Mouse (Mus musculus): Measurements from ENCODE around the gene Ndufb7.

Ndufb7 gene

GRCm38 (mm10) chr8:83608398-83608829 is 41.9 kb downstream of the Ndufb7 start:
- DNase-seq, result peak; percentile 92

- DNase-seq, result no peak
Measured at GRCm38 (mm10) chr8:83609086-83609485, 42.6 kb downstream of the Ndufb7 start.

DNA sequence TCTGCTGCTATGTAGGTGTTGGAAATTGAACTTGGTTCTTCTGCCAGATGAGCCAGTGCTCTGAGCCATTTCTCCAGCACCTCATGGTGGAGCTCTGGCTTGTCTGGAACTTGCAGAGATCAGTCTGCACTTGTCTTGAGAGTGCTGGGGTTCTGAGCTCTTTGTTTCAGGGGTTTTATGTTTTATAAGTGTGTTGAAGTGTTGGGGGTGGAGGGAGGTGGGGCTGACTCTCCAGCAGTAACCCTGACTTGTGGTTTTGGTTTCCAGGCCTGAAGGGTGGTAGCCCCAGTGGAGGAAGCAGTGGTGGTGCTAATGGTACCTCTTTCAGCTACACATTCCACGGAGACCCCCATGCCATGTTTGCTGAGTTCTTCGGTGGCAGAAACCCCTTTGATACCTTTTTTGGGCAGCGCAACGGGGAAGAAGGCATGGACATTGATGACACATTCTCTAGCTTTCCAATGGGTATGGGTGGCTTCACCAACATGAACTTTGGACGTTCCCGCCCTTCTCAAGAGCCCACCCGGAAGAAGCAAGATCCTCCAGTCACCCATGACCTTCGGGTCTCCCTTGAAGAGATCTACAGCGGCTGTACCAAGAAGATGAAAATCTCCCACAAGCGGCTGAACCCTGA is 43.2 kb downstream of the Ndufb7 start:
- DNase-seq, result no peak

DNA sequence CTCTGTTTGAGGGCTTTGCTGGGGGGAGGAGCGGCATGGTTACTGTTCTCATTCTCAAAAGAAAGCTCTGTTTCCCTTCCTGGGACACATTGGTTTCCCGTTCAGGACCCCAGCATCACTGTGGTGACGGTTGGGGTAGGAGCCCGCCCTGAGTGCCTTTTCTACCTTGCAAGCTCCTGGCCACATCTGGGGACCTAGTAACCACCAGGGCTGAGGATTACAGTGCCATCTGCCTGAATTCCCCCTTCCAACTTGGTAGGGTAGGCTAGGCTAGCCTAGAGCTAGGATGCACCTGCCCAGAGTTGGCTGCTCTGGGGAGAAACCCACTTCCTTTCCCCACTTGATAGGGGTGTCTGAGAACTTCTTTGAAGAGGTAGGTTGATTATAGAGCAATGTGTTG is 45.5 kb downstream of the Ndufb7 start:
- DNase-seq, result no peak

DNA sequence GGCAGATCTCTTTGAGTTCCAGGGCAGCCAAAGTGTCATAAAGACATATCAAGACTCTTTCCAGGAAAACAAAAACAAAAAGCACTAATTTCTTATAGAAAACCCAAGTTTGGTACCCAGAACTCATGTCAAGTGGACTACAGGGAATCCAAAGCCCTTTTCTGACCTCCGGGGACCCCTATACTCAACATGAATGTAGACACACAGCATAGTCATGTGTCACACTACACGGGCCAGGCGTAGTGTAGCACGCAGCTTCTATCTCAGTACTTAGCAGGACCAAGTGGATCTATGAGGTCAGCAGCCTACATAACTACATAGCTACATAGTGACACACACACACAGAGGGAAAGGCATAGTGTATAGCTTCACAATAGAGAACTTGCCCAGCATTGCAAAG is 47.2 kb downstream of the Ndufb7 start:
- DNase-seq, result no peak

- DNase-seq, result no peak
Measured at GRCm38 (mm10) chr8:83616625-83617024, 50.2 kb downstream of the Ndufb7 start.

- DNase-seq, result no peak
Measured at GRCm38 (mm10) chr8:83617111-83617510, 50.6 kb downstream of the Ndufb7 start.

DNA sequence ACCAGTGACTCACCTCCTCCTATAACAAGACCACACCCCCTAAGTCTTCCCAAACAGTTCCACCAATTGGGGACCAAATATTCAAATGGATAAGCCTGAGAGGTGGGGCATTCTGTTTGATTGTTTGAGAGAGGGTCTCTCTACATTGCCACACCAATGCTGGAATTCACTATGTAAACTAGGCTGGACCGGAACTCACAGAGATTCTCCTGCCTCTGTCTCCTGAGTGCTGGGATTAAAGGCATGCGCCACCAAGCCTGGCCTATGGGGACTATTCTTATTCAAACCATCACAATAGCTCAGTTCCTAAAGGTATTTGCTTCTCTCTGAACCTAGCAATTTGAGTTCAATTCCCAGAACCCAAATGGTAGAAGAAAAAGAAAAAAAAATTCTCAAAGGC is 52.1 kb downstream of the Ndufb7 start:
- no peak for DNase-seq

DNA sequence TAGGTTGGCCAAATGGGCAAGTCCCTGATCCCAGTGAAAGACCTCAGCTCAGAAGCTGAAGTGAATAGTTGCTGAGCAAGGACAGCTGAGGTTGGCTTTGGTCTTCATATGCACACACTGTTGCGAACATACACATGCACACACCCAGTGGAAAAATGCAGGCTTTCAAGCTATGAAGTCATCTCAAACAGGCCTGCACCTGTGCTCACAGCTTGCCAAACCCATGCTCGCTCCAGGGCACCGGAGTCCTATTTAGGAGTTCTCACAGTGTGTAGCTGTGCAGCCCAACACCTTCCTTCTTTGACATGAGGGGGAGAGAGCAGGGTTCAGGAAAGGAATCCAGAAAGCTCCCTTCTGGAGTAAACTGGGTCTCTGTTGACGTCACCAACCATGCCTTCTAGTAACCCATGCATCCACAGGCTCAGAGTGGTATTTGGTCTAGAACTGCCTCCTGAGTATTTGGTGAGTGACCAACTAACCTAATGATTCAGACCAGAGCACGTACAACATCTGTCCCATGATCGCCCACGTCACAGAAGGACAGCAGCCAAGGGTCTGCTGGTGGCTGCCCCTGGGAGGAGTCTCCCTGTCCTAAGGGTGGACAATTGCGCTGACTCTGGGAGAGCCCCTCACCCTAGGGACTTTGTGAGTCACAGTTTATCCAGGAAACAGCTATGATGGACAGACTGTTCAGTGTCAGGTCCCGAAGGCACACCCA is 53.3 kb downstream of the Ndufb7 start:
- DNase-seq, result no peak

Data from lung, postnatal 10 days (tissue).